Mouse (Mus musculus): ENCODE data around the gene Plscr1.

- no peak for TF ChIP-seq CTCF (IDR thresholded peaks at IDR 0.05; ENCODE audit: borderline replicate concordance, extremely low read depth, insufficient read depth, insufficient read length)
- no peak for TF ChIP-seq POLR2A (IDR thresholded peaks at IDR 0.05; ENCODE audit: borderline replicate concordance, extremely low read depth, insufficient read depth, insufficient read length, poor library complexity, severe bottlenecking)
Observed at GRCm38 (mm10) chr9:92220151-92220550, 29.4 kb upstream of the Plscr1 start.
